Mouse (Mus musculus) A20 (cell line): ENCODE data around the gene Cavin1.
A peak's percentile ranks its signal among the peaks of the same experiment; 100 is the strongest.

ENCODE experiments used
- DNase-seq: peaks from one replicate; pipeline ENCODE4 v3.0.0-alpha.2; 2011; ENCODE audit warnings: low read depth, low spot score

Cavin1 gene

DNA sequence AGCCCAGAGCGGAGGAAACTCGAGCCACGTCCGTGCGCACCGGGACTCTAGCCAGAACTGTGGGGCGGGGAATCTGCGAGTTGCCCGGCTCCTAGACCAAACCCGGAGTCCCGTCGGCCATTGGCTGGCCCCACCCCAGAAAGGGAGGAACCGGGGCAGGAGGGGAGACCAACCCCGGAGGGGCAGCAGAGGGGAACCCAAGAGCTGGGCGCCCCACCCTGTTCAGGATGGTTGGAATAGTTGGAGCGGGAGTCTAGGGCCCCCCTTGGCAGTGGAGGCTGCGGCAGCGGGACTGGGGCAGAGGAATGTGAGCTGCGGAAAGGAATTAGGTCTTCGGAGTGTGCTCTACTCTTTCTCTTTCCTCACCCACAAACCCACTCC is at the start of gene Cavin1:
Cavin1 (minus strand) TSS at position 331 of the 381 bp plus-strand sequence.
- no peak for DNase-seq

DNA sequence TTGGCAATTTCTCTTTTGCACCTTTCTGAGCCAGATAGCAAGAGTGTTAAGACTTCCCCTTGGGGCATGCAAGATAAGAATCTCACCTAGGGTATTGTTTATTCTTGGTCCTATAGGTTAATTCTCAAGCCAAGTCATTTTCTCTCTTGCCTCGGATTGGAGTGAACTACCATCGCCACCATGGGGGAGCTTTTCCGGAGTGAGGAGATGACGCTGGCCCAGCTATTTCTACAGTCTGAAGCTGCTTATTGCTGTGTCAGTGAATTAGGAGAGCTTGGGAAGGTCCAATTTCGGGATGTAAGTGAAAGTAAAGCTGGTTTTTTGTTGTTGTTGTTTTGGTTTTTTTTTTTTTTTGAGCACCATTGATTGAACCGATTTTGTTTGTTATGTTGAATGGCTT is 41.0 kb upstream of the Cavin1 start:
- no peak for DNase-seq

- peak; percentile 59 for DNase-seq
Measured at GRCm38 (mm10) chr11:101009888-101010784, 39.4 kb upstream of the Cavin1 start.

GRCm38 (mm10) chr11:101009046-101009887 is 38.6 kb upstream of the Cavin1 start, which contains the start of gene Atp6v0a1:
Gene Atp6v0a1 (plus strand): TSS chr11:101009452.
- peak; percentile 98 for DNase-seq

GRCm38 (mm10) chr11:101008206-101009045 is 37.7 kb upstream of the Cavin1 start:
- DNase-seq: peak; percentile 89

DNA sequence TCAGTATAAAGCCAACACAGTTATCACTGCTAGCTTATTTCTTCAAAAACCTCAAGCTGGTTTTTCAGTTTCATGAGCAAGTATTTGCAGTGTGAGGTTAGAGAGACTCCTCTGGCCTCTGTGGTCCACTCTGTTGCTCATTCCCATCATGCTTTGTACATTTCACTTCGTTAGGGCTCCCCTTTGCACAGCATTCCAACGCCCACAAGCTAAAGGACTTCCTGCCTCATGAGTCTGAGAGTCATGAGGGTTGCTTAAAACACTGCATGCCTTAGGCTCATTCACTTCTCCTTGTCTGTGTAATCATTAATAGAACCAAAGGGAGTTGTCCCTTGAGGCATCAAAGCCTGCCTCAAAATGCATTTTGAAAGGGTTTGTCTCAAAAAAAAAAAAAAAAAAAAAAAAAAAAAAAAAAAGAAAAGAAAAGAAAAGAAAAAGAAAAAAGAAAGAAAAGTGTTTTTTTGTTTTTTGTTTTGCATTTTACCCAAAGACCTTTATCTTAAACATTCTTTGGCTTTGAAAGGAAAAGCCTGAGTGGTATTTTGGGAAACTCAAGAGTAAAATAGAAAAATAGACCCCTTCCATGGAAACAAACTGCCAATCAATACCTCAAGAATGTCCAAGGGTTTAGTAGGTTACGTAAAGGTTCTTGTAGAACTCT is 32.5 kb upstream of the Cavin1 start:
- DNase-seq: no peak

DNA sequence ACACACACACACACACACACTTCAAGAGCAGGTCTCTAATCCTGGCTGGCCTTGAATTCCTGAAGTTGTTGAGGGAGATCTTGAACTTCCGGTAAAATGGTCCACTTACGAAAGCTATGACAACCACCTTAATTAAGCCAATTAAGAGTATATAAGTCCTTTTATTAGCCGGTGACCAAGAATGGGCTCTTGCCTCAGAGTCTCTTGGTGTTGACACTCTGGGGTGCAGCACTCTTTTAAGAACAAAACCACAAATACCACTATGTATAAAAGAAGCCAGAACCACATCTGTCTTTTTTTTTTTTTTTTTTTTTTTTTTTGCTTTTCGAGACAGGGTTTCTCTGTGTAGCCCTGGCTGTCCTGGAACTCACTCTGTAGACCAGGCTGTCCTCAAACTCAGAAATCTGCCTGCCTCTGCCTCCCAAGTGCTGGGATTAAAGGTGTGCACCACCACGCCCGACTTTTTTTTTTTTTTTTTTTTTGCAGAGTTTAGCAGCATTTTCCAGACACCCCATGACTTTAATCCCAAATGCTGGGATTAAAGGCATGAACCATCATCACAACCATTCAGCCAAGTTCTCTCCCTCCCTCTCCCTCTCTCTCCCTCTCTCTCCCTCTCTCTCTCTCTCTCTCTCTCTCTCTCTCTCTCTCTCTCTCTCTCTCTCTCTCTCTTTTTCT is 31.3 kb upstream of the Cavin1 start:
- peak; percentile 37 for DNase-seq

DNA sequence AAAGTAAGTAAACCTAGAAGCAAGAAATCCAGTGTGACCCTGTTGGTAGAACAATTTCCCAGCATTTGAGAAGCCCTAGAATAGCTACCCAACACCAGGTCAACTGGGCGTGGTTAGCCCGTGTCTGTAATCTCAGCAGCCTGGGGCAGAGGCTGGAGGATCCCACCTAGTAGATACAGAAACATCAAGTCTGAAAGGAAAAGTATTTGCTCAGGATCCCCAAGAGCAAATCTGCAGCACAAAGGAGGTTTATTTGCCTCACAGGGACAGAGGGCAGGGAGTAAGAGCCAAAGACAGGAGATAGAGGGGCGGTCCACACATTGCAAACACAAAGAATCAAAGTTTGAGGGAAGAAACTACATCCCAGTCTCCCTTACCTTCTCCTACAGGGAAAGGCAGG is 28.6 kb upstream of the Cavin1 start:
- DNase-seq: no peak

- DNase-seq: no peak
Measured at GRCm38 (mm10) chr11:100998836-100999235, 28.1 kb upstream of the Cavin1 start.

DNA sequence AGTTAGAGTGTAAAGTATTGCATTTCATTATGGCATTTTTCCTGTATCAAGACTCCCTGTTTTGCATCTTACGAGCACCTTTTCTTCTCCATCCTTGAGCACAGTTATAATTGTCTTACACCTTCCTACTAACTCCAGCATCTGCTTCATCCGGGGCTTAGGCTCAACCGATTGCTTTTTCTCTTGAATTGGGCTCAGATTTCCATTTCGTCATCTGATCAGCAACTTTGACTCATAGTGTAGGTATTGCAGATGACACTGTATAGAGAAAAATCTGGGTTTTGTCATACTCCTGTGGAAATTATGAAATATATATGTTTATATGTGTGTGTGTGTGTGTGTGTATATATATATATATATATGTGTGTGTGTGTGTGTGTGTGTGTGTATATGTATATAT is 25.8 kb upstream of the Cavin1 start:
- DNase-seq: no peak

- DNase-seq: no peak
Measured at GRCm38 (mm10) chr11:100994655-100995054, 24.0 kb upstream of the Cavin1 start.

DNA sequence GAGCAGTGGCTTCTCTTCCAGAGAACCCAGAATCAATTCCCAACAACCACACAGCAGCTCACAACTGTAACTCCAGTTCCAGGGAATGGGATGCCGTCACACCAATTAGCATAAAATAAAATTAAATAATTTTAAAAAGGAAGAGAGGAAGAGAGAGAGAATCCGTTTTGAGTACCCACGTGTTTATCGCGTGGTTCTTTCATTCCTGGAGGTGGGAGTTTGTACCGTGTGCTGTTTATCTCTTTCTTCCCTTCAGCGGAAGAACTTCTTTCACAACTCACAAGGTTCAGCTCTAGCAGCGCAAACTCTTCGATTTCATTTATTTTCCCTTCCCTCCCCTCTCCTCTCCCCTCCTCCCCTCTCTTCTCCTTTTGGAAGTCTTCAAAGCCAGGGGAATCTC is 23.5 kb upstream of the Cavin1 start:
- no peak for DNase-seq

GRCm38 (mm10) chr11:100993437-100993836 is 22.8 kb upstream of the Cavin1 start:
- no peak for DNase-seq

DNA sequence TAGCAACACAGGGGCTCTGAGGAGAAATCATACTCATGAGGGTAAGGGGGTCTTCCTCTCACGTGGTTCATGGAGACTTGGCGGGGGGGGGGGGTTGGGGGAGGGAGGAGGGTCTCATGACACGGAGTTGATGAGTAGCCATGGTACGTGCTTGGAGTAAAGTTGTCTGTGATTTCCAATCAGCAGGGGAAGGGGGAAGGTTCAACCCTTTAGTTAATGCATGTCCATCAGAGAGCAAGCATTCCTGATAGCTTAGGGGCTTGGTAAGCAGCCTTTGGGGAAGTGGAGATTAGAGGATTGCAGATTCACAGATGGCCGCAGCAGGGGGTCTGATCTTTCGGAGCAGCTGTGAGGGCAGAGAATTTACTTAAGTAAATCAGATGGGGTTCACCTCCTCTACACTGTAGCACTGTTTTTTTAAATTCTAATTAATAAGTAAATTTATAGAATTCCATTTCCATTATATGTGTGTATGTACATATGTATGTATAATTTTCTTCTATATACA is 20.4 kb upstream of the Cavin1 start:
- peak; percentile 43 for DNase-seq

DNA sequence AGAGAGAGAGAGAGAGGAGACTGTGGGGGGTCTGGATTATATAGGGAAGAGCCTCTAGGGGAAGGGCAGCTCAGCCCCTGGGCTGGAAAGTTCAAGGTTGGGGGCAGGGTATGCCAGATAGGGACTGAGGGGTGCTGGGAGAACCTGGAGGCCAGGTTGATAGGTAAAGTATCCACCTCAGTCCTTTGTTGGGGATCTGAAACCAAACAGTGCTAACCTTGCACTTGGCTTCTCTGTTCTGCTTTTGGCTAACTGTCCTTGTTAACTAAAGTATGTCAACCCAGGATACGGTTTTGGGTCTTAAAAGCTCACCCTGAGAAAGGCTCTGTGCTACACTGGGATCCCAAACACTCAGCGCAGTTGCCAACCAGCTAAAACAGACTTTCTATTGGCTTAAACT is 19.0 kb upstream of the Cavin1 start:
- DNase-seq: peak; percentile 57

DNA sequence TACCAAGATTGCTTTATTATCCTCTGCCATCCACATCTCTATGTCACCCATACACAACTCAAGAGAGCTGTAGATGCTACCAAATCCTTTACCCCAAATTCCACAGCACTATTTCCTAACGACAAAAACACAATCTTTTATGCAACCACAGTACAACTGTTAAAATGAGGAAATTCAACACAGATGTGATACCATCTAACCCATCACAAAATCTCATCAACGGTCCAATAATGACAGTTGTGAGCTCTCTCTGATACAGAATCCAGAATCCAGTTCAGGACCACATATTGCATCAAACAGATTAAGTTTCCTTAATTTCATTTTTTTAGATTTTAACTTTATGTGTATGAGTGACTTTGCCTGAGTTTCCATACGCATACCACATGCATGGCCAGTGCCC is 18.0 kb upstream of the Cavin1 start:
- DNase-seq: no peak

DNA sequence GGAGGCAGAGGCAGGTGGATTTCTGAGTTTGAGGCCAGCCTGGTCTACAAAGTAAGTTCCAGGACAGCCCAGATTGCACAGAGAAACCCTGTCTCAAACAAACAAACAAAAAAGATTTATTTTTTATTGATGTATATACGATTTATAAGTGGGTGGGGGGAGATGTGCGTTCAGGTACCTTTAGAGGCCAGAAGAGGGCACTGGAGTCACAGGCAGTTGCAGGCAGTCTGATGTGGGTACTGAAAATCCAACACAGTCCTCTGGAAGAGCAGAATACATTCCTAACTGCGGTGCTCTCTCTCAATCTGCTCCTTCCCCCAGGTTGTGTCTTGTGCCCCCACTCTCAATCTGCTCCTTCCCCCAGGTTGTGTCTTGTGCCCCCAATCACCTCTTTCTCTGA is 14.9 kb upstream of the Cavin1 start:
- DNase-seq: peak; percentile 55

- no peak for DNase-seq
Measured at GRCm38 (mm10) chr11:100983778-100984131, 13.1 kb upstream of the Cavin1 start.

GRCm38 (mm10) chr11:100983125-100983777 is 12.6 kb upstream of the Cavin1 start:
- peak; percentile 83 for DNase-seq

DNA sequence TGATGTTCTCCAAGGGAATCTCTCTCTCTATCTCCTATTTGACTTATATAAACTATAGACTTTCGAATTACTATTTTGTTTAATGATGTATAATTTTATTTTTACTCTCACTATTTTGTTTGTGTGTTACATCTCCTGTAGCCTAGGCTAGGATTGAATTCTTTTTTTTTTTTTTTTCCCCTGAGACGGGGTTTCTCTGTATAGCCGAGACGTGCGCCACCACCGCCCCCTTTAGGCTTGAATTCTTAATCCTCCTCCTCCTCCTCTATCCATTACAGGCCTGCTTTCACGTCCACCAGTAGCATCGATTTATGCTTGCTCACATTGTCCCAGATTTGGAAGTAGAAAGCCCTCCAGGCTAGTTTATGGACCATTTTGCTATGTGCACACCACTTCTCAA is 11.4 kb upstream of the Cavin1 start:
- no peak for DNase-seq
